Mouse (Mus musculus): ENCODE measurements around the gene Tmem14a. TPM values are rescaled to one million over a fixed set of nuclear protein-coding genes. Genes with fewer than 3 reads are reported as not detected.
"Not testable (repeated sequence)": the region's sequence is repeated elsewhere in the genome, so short reads cannot be mapped to it uniquely, and the experiment has no call there.

Gene Tmem14a
- total and polyA plus RNA-seq, 3 experiments = 1.3 to 1.7 TPM; not detected in 1

DNA sequence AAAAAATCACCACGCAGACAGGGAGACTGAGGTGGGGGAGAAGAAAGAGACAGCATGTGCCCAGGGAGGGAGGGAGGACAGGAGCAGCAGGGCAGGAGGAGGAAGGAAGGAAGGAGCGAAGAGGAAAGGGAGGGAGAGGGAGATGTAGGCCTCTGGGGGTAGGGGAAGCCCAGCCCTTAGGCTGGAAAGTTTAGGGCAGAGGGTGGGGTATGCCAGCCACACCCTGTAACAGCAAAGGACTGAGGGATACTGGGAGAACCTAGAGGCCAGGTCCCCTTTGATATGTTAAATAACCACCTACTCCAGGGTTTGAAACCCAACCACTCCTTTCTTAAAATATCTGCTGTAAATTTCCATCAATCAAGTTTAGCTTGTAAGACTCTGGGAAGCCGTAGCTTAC lies 38.0 kb downstream of the Tmem14a start:
- DNase-seq (ENCODE audit: low read depth, low spot score) = no peak
- Histone ChIP-seq H3K9ac (ENCODE audit: control insufficient read depth, low read depth, low read length, poor library complexity, severe bottlenecking) (no peak overlapping the region), H3K4me3 (ENCODE audit: control insufficient read depth in 1 of 2, insufficient read depth in 1 of 2, low read depth in 2 of 2, low read length in 2 of 2) (no peak overlapping the region), H3K27ac (ENCODE audit: control insufficient read depth, low read depth, low read length) (no peak overlapping the region), H3K4me1 (ENCODE audit: control insufficient read depth in 1 of 2, insufficient read depth in 2 of 2, low read length in 2 of 2) (no peaks in the 10 kb centered on the region), H3K79me2 (ENCODE audit: control insufficient read depth, insufficient read depth, low read length, poor library complexity) (no peaks in the 10 kb centered on the region), H3K27me3 (ENCODE audit: control insufficient read depth in 1 of 2, insufficient read depth in 2 of 2, low read length in 2 of 2) (no peaks in the 10 kb centered on the region), H3K36me3 (ENCODE audit: control insufficient read depth in 1 of 2, insufficient read depth in 2 of 2, low read length in 2 of 2) (no peaks in the 10 kb centered on the region), H3K9me3 (replicated peaks; ENCODE audit: insufficient read depth, low read length) (no peaks in the 10 kb centered on the region)
- no peak for TF ChIP-seq CTCF (IDR thresholded peaks at IDR 0.05 in 2 of 3, conservative IDR thresholded peaks at IDR 0.05 in 1 of 3; ENCODE audit: control insufficient read depth in 1 of 3, insufficient read depth in 1 of 3, low read depth in 2 of 3, low read length in 3 of 3, poor library complexity in 1 of 3, severe bottlenecking in 1 of 3)
- no peak for TF ChIP-seq POLR2AphosphoS2 (IDR thresholded peaks at IDR 0.05; ENCODE audit: low read length)
- no peak for TF ChIP-seq POLR2A (IDR thresholded peaks at IDR 0.05; ENCODE audit: control insufficient read depth in 1 of 2, insufficient read depth in 1 of 2, low read depth in 1 of 2, low read length in 2 of 2, poor library complexity in 1 of 2)
- TF ChIP-seq MAFK (IDR thresholded peaks at IDR 0.05; ENCODE audit: borderline replicate concordance, low read depth, low read length) = no peak
- TF ChIP-seq UBTF (IDR thresholded peaks at IDR 0.05; ENCODE audit: borderline replicate concordance, insufficient read depth, low read depth, low read length) = no peak

DNA sequence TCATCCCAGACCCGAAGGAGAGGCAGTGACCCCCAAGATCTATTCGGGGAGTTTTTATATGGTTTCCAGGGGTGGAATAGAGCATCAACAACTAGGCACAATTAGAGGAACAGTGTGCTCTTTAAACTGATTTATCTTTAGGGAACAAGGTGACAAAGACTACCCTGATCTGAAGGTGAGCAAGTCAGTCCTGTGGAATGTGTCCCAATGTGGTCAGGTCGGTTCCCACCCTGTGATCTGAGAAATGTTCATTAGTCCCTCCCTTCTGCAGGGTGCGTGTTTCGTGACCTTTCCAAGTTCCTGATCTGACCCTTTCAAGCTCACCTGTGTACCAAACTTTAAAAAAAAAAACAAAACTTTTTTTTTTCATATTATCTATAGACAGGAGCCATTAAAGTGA lies 38.5 kb downstream of the Tmem14a start:
- H3K27me3 ChIP-seq (ENCODE audit: control insufficient read depth in 1 of 2, insufficient read depth in 2 of 2, low read length in 2 of 2) = no peaks in the 10 kb centered on the region
- no peaks in the 10 kb centered on the region for H3K36me3 ChIP-seq (ENCODE audit: control insufficient read depth in 1 of 2, insufficient read depth in 2 of 2, low read length in 2 of 2)

DNA sequence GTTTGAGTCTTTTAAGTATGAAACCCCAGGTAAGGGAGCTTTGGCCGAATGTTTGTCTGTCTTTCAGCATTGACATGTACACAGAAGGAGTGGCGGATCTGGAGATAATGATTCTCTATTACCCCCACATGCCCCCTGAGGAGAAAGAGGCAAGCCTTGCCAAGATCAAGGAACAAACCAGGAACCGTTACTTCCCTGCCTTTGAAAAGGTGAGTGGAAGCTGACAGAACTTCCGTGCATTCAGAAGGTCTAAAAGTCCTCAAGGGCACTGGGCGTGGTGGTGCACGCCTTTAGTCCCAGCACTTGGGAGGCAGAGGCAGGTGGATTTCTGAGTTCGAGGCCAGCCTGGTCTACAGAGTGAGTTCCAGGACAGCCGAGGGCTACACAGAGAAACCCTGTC lies 41.6 kb downstream of the Tmem14a start:
- H3K4me1 ChIP-seq (ENCODE audit: control insufficient read depth in 1 of 2, insufficient read depth in 2 of 2, low read length in 2 of 2); DNase-seq (ENCODE audit: low read depth, low spot score); H3K27ac ChIP-seq (ENCODE audit: control insufficient read depth, low read depth, low read length); H3K79me2 ChIP-seq (ENCODE audit: control insufficient read depth, insufficient read depth, low read length, poor library complexity); H3K9ac ChIP-seq (ENCODE audit: control insufficient read depth, low read depth, low read length, poor library complexity, severe bottlenecking); H3K27me3 ChIP-seq (ENCODE audit: control insufficient read depth in 1 of 2, insufficient read depth in 2 of 2, low read length in 2 of 2); H3K36me3 ChIP-seq (ENCODE audit: control insufficient read depth in 1 of 2, insufficient read depth in 2 of 2, low read length in 2 of 2); H3K9me3 ChIP-seq (replicated peaks; ENCODE audit: insufficient read depth, low read length); H3K4me3 ChIP-seq (ENCODE audit: control insufficient read depth in 1 of 2, insufficient read depth in 1 of 2, low read depth in 2 of 2, low read length in 2 of 2): not testable (repeated sequence)

More for the DNA sequence above, 38.5 kb downstream of the Tmem14a start:
- DNase-seq (ENCODE audit: low read depth, low spot score) = no peak
- no peaks in the 10 kb centered on the region for H3K4me1 ChIP-seq (ENCODE audit: control insufficient read depth in 1 of 2, insufficient read depth in 2 of 2, low read length in 2 of 2)
- no peak overlapping the region for H3K9ac ChIP-seq (ENCODE audit: control insufficient read depth, low read depth, low read length, poor library complexity, severe bottlenecking)
- no peaks in the 10 kb centered on the region for H3K79me2 ChIP-seq (ENCODE audit: control insufficient read depth, insufficient read depth, low read length, poor library complexity)
- H3K4me3 ChIP-seq (ENCODE audit: control insufficient read depth in 1 of 2, insufficient read depth in 1 of 2, low read depth in 2 of 2, low read length in 2 of 2) = no peak overlapping the region
- no peaks in the 10 kb centered on the region for H3K9me3 ChIP-seq (replicated peaks; ENCODE audit: insufficient read depth, low read length)
- TF ChIP-seq SMC3 (IDR thresholded peaks at IDR 0.05; ENCODE audit: low read depth, low read length) (no peak), POLR2AphosphoS5 (IDR thresholded peaks at IDR 0.05; ENCODE audit: borderline replicate concordance, low read depth, low read length) (no peak), SIN3A (IDR thresholded peaks at IDR 0.05; ENCODE audit: low read length) (no peak), GABPA (IDR thresholded peaks at IDR 0.05; ENCODE audit: low read depth, low read length) (no peak), USF1 (IDR thresholded peaks at IDR 0.05; ENCODE audit: low read depth, low read length) (no peak), ELF1 (IDR thresholded peaks at IDR 0.05; ENCODE audit: low read depth, low read length) (no peak), MYC (IDR thresholded peaks at IDR 0.05; ENCODE audit: low read depth, low read length) (no peak), MEF2A (IDR thresholded peaks at IDR 0.05; ENCODE audit: extremely low read depth, insufficient replicate concordance, low read depth, low read length, poor library complexity, severe bottlenecking) (no peak), MAX (IDR thresholded peaks at IDR 0.05; ENCODE audit: low read length) (no peak), GATA1 (IDR thresholded peaks at IDR 0.05; ENCODE audit: low read depth, low read length) (no peak), RAD21 (IDR thresholded peaks at IDR 0.05; ENCODE audit: low read depth, low read length) (no peak), POLR2A (IDR thresholded peaks at IDR 0.05; ENCODE audit: control insufficient read depth in 1 of 2, insufficient read depth in 1 of 2, low read depth in 1 of 2, low read length in 2 of 2, poor library complexity in 1 of 2) (no peak), TBP (IDR thresholded peaks at IDR 0.05; ENCODE audit: low read depth, low read length) (no peak), E2F4 (IDR thresholded peaks at IDR 0.05; ENCODE audit: borderline replicate concordance, low read depth, low read length) (no peak)
- no peak overlapping the region for H3K27ac ChIP-seq (ENCODE audit: control insufficient read depth, low read depth, low read length)
